15 mouse cellular contexts compared by ENCODE assay signal in the genomic region with DNA sequence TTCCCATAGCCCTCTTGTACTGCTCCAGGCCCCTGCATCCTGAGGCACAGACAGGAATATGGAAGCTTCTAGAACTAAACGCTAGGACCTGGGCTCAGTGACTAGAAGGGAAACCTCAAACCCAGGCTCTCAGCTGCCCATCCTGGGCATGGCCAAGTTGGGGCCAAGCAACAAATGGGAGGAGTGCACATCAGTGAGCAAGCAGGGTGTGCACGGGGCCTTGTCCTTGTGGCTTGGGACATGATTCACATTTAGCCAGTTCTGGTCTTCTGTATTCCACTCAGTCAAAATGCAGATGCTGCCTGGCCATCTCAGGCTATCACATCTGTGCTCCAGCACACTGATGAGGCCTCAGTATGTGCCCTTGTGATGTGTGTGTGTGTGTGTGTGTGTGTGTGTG. TPM values are rescaled to one million over a fixed set of nuclear protein-coding genes. Genes with fewer than 3 reads are reported as not detected.
DNase-seq lines count a peak whose midpoint lies in the region; ATAC-seq and TF ChIP-seq lines count a peak whose summit lies in the region.
"Had no signal": no experiment of that assay in that cellular context is flagged by ENCODE, and none has a peak within 500 bp of the region (broad histone marks: within the 10 kb centered on the region; RNA-seq: fewer than 3 reads in every experiment).

No protein-coding gene starts in this region.

- H3K4me3 ChIP-seq in gastrocnemius, adult 2 months: no peak overlapping the region
- H3K4me3 ChIP-seq in lung, embryonic 15.5 days: no peak overlapping the region
- H3K4me3 ChIP-seq in intestine, embryonic 16.5 days (ENCODE audit: low read length): no peak overlapping the region
- no peak overlapping the region for H3K4me3 ChIP-seq in stomach, embryonic 16.5 days (replicated peaks; ENCODE audit: low read length)
- H3K4me3 ChIP-seq: liver, embryonic 13.5 days; midbrain, embryonic 13.5 days; neural tube, embryonic 12.5 days had no signal

- ATAC-seq in lung, embryonic 15.5 days (ENCODE audit: borderline replicate concordance, extremely low read depth, low FRiP score, low TSS enrichment): no peak
- no peak for ATAC-seq in intestine, embryonic 16.5 days
- no peak for ATAC-seq in stomach, embryonic 16.5 days (ENCODE audit: insufficient read depth, low FRiP score)
- ATAC-seq: hindbrain, postnatal 0 days; midbrain, embryonic 13.5 days had no signal

- intact Hi-C loops in gastrocnemius, adult 2 months (cut with DNase I): no loop called here

- no peaks in the 10 kb centered on the region for H3K27me3 ChIP-seq in lung, embryonic 15.5 days
- no peaks in the 10 kb centered on the region for H3K27me3 ChIP-seq in intestine, embryonic 16.5 days (replicated peaks; ENCODE audit: control insufficient read depth, insufficient read depth, low read length)
- no peaks in the 10 kb centered on the region for H3K27me3 ChIP-seq in stomach, embryonic 16.5 days (ENCODE audit: control insufficient read depth, insufficient read depth, low read length)
- H3K27me3 ChIP-seq: liver, embryonic 13.5 days; midbrain, embryonic 13.5 days; neural tube, embryonic 12.5 days had no signal

- peaks cover 66% of the 10 kb centered on the region for H3K4me1 ChIP-seq in lung, embryonic 15.5 days
- H3K4me1 ChIP-seq in intestine, embryonic 16.5 days (ENCODE audit: control insufficient read depth, insufficient read depth, low read length): peaks cover 51% of the 10 kb centered on the region
- peaks cover 60% of the 10 kb centered on the region for H3K4me1 ChIP-seq in stomach, embryonic 16.5 days (ENCODE audit: control insufficient read depth, insufficient read depth, low read length)
- H3K4me1 ChIP-seq: liver, embryonic 13.5 days had no signal

- DNase-seq in gastrocnemius, adult 2 months: no peak
- no peak for DNase-seq in gastrocnemius, adult 18-20 months (ENCODE audit: low spot score)
- no peak for DNase-seq in lung, adult 18-20 months
- DNase-seq in neural tube, embryonic 10.5 days (ENCODE audit: extremely low spot score, low spot score): no peak
- DNase-seq in cerebellum, adult 9-10 months: no peak
- DNase-seq: B cell, adult 2 months; cerebellum, adult 18-20 months; liver, embryonic 13.5 days had no signal

- no peak for TF ChIP-seq CTCF in gastrocnemius, adult 2 months (IDR thresholded peaks at IDR 0.05)

- peak overlapping the region; percentile 69 for H3K27ac ChIP-seq in gastrocnemius, adult 2 months
- H3K27ac ChIP-seq in lung, embryonic 15.5 days: peak overlapping the region; percentile 82
- peak overlapping the region; percentile 90 for H3K27ac ChIP-seq in intestine, embryonic 16.5 days (ENCODE audit: low read length)
- H3K27ac ChIP-seq in stomach, embryonic 16.5 days (ENCODE audit: low read length): peak overlapping the region; percentile 92
- H3K27ac ChIP-seq: liver, embryonic 13.5 days; macrophage; midbrain, embryonic 13.5 days; neural tube, embryonic 12.5 days had no signal

- H3K4me2 ChIP-seq in lung, embryonic 15.5 days: no peak overlapping the region
- H3K4me2 ChIP-seq in intestine, embryonic 16.5 days (ENCODE audit: low read depth, low read length): no peak overlapping the region
- no peak overlapping the region for H3K4me2 ChIP-seq in stomach, embryonic 16.5 days (ENCODE audit: low read depth, low read length)
- H3K4me2 ChIP-seq: liver, embryonic 13.5 days; midbrain, embryonic 13.5 days; neural tube, embryonic 12.5 days had no signal

- H3K9me3 ChIP-seq in lung, embryonic 15.5 days: no peaks in the 10 kb centered on the region
- no peaks in the 10 kb centered on the region for H3K9me3 ChIP-seq in intestine, embryonic 16.5 days (ENCODE audit: control insufficient read depth, low read length)
- no peaks in the 10 kb centered on the region for H3K9me3 ChIP-seq in stomach, embryonic 16.5 days (replicated peaks; ENCODE audit: control insufficient read depth, low read length)
- H3K9me3 ChIP-seq: liver, embryonic 13.5 days; midbrain, embryonic 13.5 days; neural tube, embryonic 12.5 days had no signal

- 92% methylated on average over 2 of the region's 2 CpGs for WGBS in lung, embryonic 15.5 days
- WGBS in intestine, embryonic 16.5 days: 90% methylated on average over 2 of the region's 2 CpGs
- 89% methylated on average over 2 of the region's 2 CpGs for WGBS in stomach, embryonic 16.5 days

- 0 out of 2 replicates have a peak, but pooled peaks cover 4% of the 10 kb centered on the region for H3K36me3 ChIP-seq in lung, embryonic 15.5 days
- no peaks in the 10 kb centered on the region for H3K36me3 ChIP-seq in intestine, embryonic 16.5 days (ENCODE audit: control insufficient read depth, insufficient read depth, low read length)
- H3K36me3 ChIP-seq in stomach, embryonic 16.5 days (ENCODE audit: control insufficient read depth, insufficient read depth, low read length): no peaks in the 10 kb centered on the region; the same call in 1 of the 2 replicates
- H3K36me3 ChIP-seq: liver, embryonic 13.5 days; midbrain, embryonic 13.5 days had no signal

- H3K9ac ChIP-seq in lung, embryonic 15.5 days: no peak overlapping the region
- H3K9ac ChIP-seq in intestine, embryonic 16.5 days (ENCODE audit: low read depth, low read length): 0 out of 2 replicates have a peak overlapping the region, but pooled peaks have one; percentile 43
- H3K9ac ChIP-seq in stomach, embryonic 16.5 days (ENCODE audit: low read length): peak overlapping the region; percentile 56; the same call in 1 of the 2 replicates
- H3K9ac ChIP-seq: liver, embryonic 13.5 days; midbrain, embryonic 13.5 days; neural tube, embryonic 12.5 days had no signal

RNA-seq across cellular contexts. Expression of gene Col5a1, which starts 49.2 kb away (rescaled TPM):
- 10 to 100 TPM; 15.9 to 20.9 TPM for total RNA-seq in gastrocnemius, adult 2 months (2021)
- 10 to 100 TPM; 10.5 to 11.2 TPM for total RNA-seq in gastrocnemius, adult 18-20 months (2021)
- polyA plus RNA-seq in lung, embryonic 15.5 days (2015; fragmentation: Nextera tagmentation; extraction: Ambion mirVana): 76.4 and 78.9 TPM in 2 replicates
- polyA plus RNA-seq in intestine, embryonic 16.5 days (2015; fragmentation: Nextera tagmentation; extraction: Ambion mirVana): 78.1 and 80.5 TPM in 2 replicates
- 146 and 158 TPM in 2 replicates for polyA plus RNA-seq in stomach, embryonic 16.5 days (2015; fragmentation: Nextera tagmentation; extraction: Ambion mirVana)
